Mouse (Mus musculus) erythroblast, embryonic 14.5 days (primary cell): ENCODE results near the gene Ppp1cb.

Experiments used
- GATA1 ChIP-seq: IDR thresholded peaks from 2 replicates; pipeline ENCODE4 v1.6.1; 2012; ENCODE audit warnings: low read length, inconsistent platforms, mixed read lengths
- TAL1 ChIP-seq: IDR thresholded peaks from 3 replicates; pipeline ENCODE4 v1.6.1; 2012; ENCODE audit warnings: low read length, inconsistent platforms, mixed read lengths

DNA sequence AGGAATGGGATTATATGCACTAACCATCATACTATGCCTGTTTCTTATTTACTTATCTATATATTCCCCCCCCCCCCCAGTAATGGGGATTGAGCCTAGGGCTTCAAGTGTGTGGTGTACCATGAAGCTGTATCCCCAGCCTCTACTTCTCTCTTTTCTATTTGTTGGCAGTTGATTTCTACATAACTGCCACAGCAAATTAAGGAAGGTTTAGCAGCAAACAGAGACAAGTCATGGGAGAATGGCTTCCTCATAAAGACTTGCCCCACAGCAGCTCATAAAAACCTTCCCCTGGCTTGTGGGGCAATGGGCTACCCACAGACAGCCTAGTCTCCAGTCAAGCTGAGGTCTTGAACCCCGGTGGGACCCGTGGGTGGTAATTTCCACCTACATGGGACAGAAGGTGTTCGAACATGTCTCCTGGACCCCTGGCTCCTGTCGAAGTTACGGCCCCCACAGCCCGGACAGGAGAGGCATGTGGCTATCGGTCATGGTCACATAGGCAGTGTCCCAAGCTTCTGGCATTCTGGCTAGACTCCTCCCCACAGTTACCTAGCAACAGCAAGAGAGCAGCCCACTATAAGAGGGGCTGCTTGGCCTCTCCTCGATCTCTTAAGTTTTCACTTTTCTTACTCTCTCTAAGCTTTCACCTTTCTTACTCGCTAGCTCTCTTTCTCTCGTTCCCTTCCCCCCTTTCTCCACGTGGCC, 35.1 kb upstream of the Ppp1cb start:
- TF ChIP-seq GATA1 (no peak), TAL1 (no peak)
